Mouse (Mus musculus) B cell, adult 2 months (primary cell): ENCODE results near the gene Dusp10.

Experiments
- DNase-seq, 2 experiments: peaks; one replicate each; pipeline ENCODE4 v3.0.0; 2022

Dusp10 gene

DNA sequence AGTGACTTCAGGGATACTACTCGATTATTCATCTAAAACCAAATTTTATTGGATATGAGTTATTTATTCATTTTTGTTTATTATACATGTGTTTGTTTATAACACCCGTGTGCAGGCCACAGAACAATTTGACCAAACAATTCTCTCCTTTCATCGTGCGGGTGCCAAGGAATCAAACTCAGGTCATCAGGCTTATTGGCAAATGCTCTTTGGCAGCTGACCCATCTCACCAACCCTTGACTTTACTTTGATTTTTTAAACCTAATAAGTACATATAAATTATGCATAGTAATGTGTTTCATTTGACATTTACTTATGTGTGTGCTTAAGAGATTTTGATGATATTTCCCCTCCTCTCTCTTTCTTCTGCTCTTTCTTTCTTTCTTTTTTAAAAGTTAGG is 94.3 kb downstream of the Dusp10 start:
- no peak for DNase-seq

- DNase-seq: no peak
Measured at GRCm38 (mm10) chr1:184108254-184108653, 95.2 kb downstream of the Dusp10 start.

- DNase-seq: no peak
Measured at GRCm38 (mm10) chr1:184117586-184117985, 104.5 kb downstream of the Dusp10 start.

DNA sequence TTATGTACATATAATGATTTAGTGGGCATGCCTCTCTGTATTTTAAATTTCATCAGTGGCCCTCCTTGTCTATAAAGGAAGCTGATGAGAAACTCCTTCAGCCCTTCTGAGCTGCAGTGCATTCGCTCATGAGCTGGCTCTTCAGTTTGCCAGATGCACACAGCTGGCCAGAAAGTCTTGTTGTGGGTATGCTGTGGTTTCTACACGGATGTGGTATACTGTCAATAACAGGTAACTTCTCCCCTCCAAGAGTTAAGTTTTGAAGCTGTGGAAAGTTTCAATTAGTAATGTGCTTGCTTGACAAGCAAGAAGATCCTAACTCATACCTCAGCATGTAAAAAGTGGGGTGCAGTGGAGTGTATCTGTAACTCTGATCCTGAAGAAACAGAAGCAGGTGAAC is 104.9 kb downstream of the Dusp10 start:
- no peak for DNase-seq

- no peak for DNase-seq
Measured at GRCm38 (mm10) chr1:184118586-184118985, 105.5 kb downstream of the Dusp10 start.
